Mouse (Mus musculus): ENCODE data around the gene Exosc9. TPM values are rescaled to one million over a fixed set of nuclear protein-coding genes. Genes with fewer than 3 reads are reported as not detected.

Exosc9 gene
- total and polyA plus RNA-seq, 3 experiments: 46.0 to 49.4 TPM; not detected in 1

GRCm38 (mm10) chr3:36563666-36564065, 11.3 kb downstream of the Exosc9 start:
- H3K36me3 ChIP-seq (ENCODE audit: control insufficient read depth in 1 of 2, insufficient read depth in 2 of 2, low read length in 2 of 2): peaks cover 0 to 20% of the 10 kb centered on the region in 2 experiments; a peak in 3 of 4 replicates
- TF ChIP-seq CHD2 (IDR thresholded peaks at IDR 0.05; ENCODE audit: low read length): peak; percentile 16; the same call in 1 of the 2 replicates
- TF ChIP-seq MAX (IDR thresholded peaks at IDR 0.05; ENCODE audit: low read length): no peak
- peak in 1 of 3 experiments; percentile 32; a peak in 1 of 6 replicates for TF ChIP-seq CTCF (IDR thresholded peaks at IDR 0.05 in 2 of 3, conservative IDR thresholded peaks at IDR 0.05 in 1 of 3; ENCODE audit: control insufficient read depth in 1 of 3, insufficient read depth in 1 of 3, low read depth in 2 of 3, low read length in 3 of 3, poor library complexity in 1 of 3, severe bottlenecking in 1 of 3)
- TF ChIP-seq BHLHE40 (IDR thresholded peaks at IDR 0.05; ENCODE audit: borderline replicate concordance, low read depth, low read length): no peak
- peak; percentile 54; the same call in 1 of the 2 replicates for TF ChIP-seq POLR2AphosphoS2 (IDR thresholded peaks at IDR 0.05; ENCODE audit: low read length)
- TF ChIP-seq ZMIZ1 (IDR thresholded peaks at IDR 0.05; ENCODE audit: low read depth, low read length): 0 out of 2 replicates have a peak, but pooled peaks have one; percentile 28
- DNase-seq (ENCODE audit: low read depth, low spot score): no peak
- H3K4me3 ChIP-seq (ENCODE audit: control insufficient read depth in 1 of 2, insufficient read depth in 1 of 2, low read depth in 2 of 2, low read length in 2 of 2): no peak overlapping the region
- peaks cover 4% of the 10 kb centered on the region; the same call in 1 of the 2 replicates for H3K79me2 ChIP-seq (ENCODE audit: control insufficient read depth, insufficient read depth, low read length, poor library complexity)
- H3K9me3 ChIP-seq (replicated peaks; ENCODE audit: insufficient read depth, low read length): no peaks in the 10 kb centered on the region
- H3K4me1 ChIP-seq (ENCODE audit: control insufficient read depth in 1 of 2, insufficient read depth in 2 of 2, low read length in 2 of 2): no peaks in the 10 kb centered on the region
- no peak overlapping the region for H3K27ac ChIP-seq (ENCODE audit: control insufficient read depth, low read depth, low read length)
- H3K27me3 ChIP-seq (ENCODE audit: control insufficient read depth in 1 of 2, insufficient read depth in 2 of 2, low read length in 2 of 2): no peaks in the 10 kb centered on the region
- H3K9ac ChIP-seq (ENCODE audit: control insufficient read depth, low read depth, low read length, poor library complexity, severe bottlenecking): no peak overlapping the region

GRCm38 (mm10) chr3:36569836-36570235, 17.4 kb downstream of the Exosc9 start:
- H3K9me3 ChIP-seq (replicated peaks; ENCODE audit: insufficient read depth, low read length): no peaks in the 10 kb centered on the region
- peaks cover 0 to 5% of the 10 kb centered on the region in 2 experiments; a peak in 2 of 4 replicates for H3K4me1 ChIP-seq (ENCODE audit: control insufficient read depth in 1 of 2, insufficient read depth in 2 of 2, low read length in 2 of 2)
- peaks cover 22% of the 10 kb centered on the region for H3K79me2 ChIP-seq (ENCODE audit: control insufficient read depth, insufficient read depth, low read length, poor library complexity)
- H3K9ac ChIP-seq (ENCODE audit: control insufficient read depth, low read depth, low read length, poor library complexity, severe bottlenecking): no peak overlapping the region; the same call in 1 of the 2 replicates
- H3K4me3 ChIP-seq (ENCODE audit: control insufficient read depth in 1 of 2, insufficient read depth in 1 of 2, low read depth in 2 of 2, low read length in 2 of 2): peak overlapping the region in 1 of 2 experiments; percentile 1; a peak in 2 of 4 replicates
- no peak overlapping the region for H3K27ac ChIP-seq (ENCODE audit: control insufficient read depth, low read depth, low read length)
- no peaks in the 10 kb centered on the region; a peak in 1 of 4 replicates for H3K27me3 ChIP-seq (ENCODE audit: control insufficient read depth in 1 of 2, insufficient read depth in 2 of 2, low read length in 2 of 2)
- H3K36me3 ChIP-seq (ENCODE audit: control insufficient read depth in 1 of 2, insufficient read depth in 2 of 2, low read length in 2 of 2): peaks cover 18 to 19% of the 10 kb centered on the region in 2 experiments
- DNase-seq (ENCODE audit: low read depth, low spot score): peak; percentile 58
- TF ChIP-seq MAX (IDR thresholded peaks at IDR 0.05; ENCODE audit: low read length) (peak; percentile 40; the same call in 1 of the 2 replicates), MXI1 (IDR thresholded peaks at IDR 0.05; ENCODE audit: low read depth, low read length) (peak; percentile 74), RAD21 (IDR thresholded peaks at IDR 0.05; ENCODE audit: low read depth, low read length) (no peak), ETS1 (IDR thresholded peaks at IDR 0.05; ENCODE audit: low read depth, low read length) (0 out of 2 replicates have a peak, but pooled peaks have one; percentile 19), SIN3A (IDR thresholded peaks at IDR 0.05; ENCODE audit: low read length) (peak; percentile 75)

- DNase-seq (ENCODE audit: low read depth, low spot score): no peak
These were observed 19.0 kb downstream of the Exosc9 start for GRCm38 (mm10) chr3:36571361-36571826.

More at GRCm38 (mm10) chr3:36571361-36571826, 19.0 kb downstream of the Exosc9 start:
- TF ChIP-seq UBTF (IDR thresholded peaks at IDR 0.05; ENCODE audit: borderline replicate concordance, insufficient read depth, low read depth, low read length) (0 out of 2 replicates have a peak, but pooled peaks have one; percentile 7), ZC3H11A (IDR thresholded peaks at IDR 0.05; ENCODE audit: low read depth, low read length) (no peak), MAX (IDR thresholded peaks at IDR 0.05; ENCODE audit: low read length) (no peak)
- Histone ChIP-seq H3K4me1 (ENCODE audit: control insufficient read depth in 1 of 2, insufficient read depth in 2 of 2, low read length in 2 of 2) (peaks cover 0 to 5% of the 10 kb centered on the region in 2 experiments; a peak in 2 of 4 replicates), H3K36me3 (ENCODE audit: control insufficient read depth in 1 of 2, insufficient read depth in 2 of 2, low read length in 2 of 2) (peaks cover 18 to 19% of the 10 kb centered on the region in 2 experiments), H3K9me3 (replicated peaks; ENCODE audit: insufficient read depth, low read length) (no peaks in the 10 kb centered on the region), H3K27ac (ENCODE audit: control insufficient read depth, low read depth, low read length) (peak overlapping the region; percentile 56), H3K4me3 (ENCODE audit: control insufficient read depth in 1 of 2, insufficient read depth in 1 of 2, low read depth in 2 of 2, low read length in 2 of 2) (peak overlapping the region; percentile 95 to 98), H3K27me3 (ENCODE audit: control insufficient read depth in 1 of 2, insufficient read depth in 2 of 2, low read length in 2 of 2) (peaks cover 1 to 2% of the 10 kb centered on the region in 2 experiments; a peak in 3 of 4 replicates), H3K79me2 (ENCODE audit: control insufficient read depth, insufficient read depth, low read length, poor library complexity) (peaks cover 22% of the 10 kb centered on the region), H3K9ac (ENCODE audit: control insufficient read depth, low read depth, low read length, poor library complexity, severe bottlenecking) (peak overlapping the region; percentile 91)
